Comparison of ENCODE assay signal across 20 mouse cellular contexts in genomic region chr9:62370186-62370585, GRCm38 (mm10). TPM values are rescaled to one million over a fixed set of nuclear protein-coding genes. Genes with fewer than 3 reads are reported as not detected.
A peak's percentile ranks its signal among the peaks of the same experiment; 100 is the strongest.
DNase-seq lines count a peak whose midpoint lies in the region; ATAC-seq and TF ChIP-seq lines count a peak whose summit lies in the region.
"Had no signal": no experiment of that assay in that cellular context is flagged by ENCODE, and none has a peak within 500 bp of the region (broad histone marks: within the 10 kb centered on the region; RNA-seq: fewer than 3 reads in every experiment).

No protein-coding gene starts in this region.

- no peaks in the 10 kb centered on the region for H3K9me3 ChIP-seq in heart, embryonic 16.5 days (replicated peaks; ENCODE audit: control insufficient read depth, low read length)
- H3K9me3 ChIP-seq in heart, embryonic 12.5 days (replicated peaks) = no peaks in the 10 kb centered on the region
- no peaks in the 10 kb centered on the region for H3K9me3 ChIP-seq in E14TG2a.4 (ENCODE audit: low read length)
- H3K9me3 ChIP-seq: embryonic facial prominence, embryonic 10.5 days; G1E; hindbrain, embryonic 12.5 days; liver, embryonic 13.5 days had no signal

- ATAC-seq in heart, embryonic 16.5 days (replicated peaks; ENCODE audit: extremely low read depth, insufficient read depth, low FRiP score) = no peak
- no peak for ATAC-seq in heart, embryonic 12.5 days (ENCODE audit: insufficient number of reproducible peaks, low FRiP score)
- ATAC-seq: CD4-positive, CD25-positive, alpha-beta regulatory T cell, adult 4 months; intestine, postnatal 0 days; Patski had no signal

- no peaks in the 10 kb centered on the region for H3K27me3 ChIP-seq in heart, embryonic 16.5 days (ENCODE audit: control insufficient read depth, insufficient read depth, low read length)
- H3K27me3 ChIP-seq in heart, embryonic 12.5 days (replicated peaks) = no peaks in the 10 kb centered on the region
- no peaks in the 10 kb centered on the region for H3K27me3 ChIP-seq in E14TG2a.4 (ENCODE audit: insufficient read depth, low read length)
- H3K27me3 ChIP-seq: hindbrain, embryonic 12.5 days; liver, embryonic 13.5 days; Patski had no signal

- H3K4me3 ChIP-seq in heart, embryonic 16.5 days (ENCODE audit: low read length) = no peak overlapping the region
- no peak overlapping the region for H3K4me3 ChIP-seq in heart, embryonic 12.5 days
- H3K4me3 ChIP-seq in lung, adult 2 months (replicated peaks; ENCODE audit: extremely low read depth, low read depth, low read length) = no peak overlapping the region
- peak overlapping the region; percentile 13; the same call in 1 of the 2 replicates for H3K4me3 ChIP-seq in E14TG2a.4 (replicated peaks; ENCODE audit: low read length)
- H3K4me3 ChIP-seq: embryonic facial prominence, embryonic 10.5 days; gastrocnemius, adult 2 months; hindbrain, embryonic 12.5 days; liver, embryonic 13.5 days had no signal

- peak overlapping the region; percentile 23; the same call in 1 of the 2 replicates for H3K27ac ChIP-seq in heart, embryonic 16.5 days (ENCODE audit: low read length)
- no peak overlapping the region for H3K27ac ChIP-seq in heart, embryonic 12.5 days (ENCODE audit: poor library complexity, severe bottlenecking)
- H3K27ac ChIP-seq: embryonic facial prominence, embryonic 10.5 days; gastrocnemius, adult 2 months; hindbrain, embryonic 12.5 days; liver, embryonic 13.5 days; macrophage had no signal

- peaks cover 88% of the 10 kb centered on the region for H3K4me1 ChIP-seq in heart, embryonic 16.5 days (ENCODE audit: control insufficient read depth, insufficient read depth, low read length)
- peaks cover 85% of the 10 kb centered on the region for H3K4me1 ChIP-seq in heart, embryonic 12.5 days (replicated peaks)
- peaks cover 65% of the 10 kb centered on the region for H3K4me1 ChIP-seq in lung, adult 2 months (ENCODE audit: control insufficient read depth, insufficient read depth, low read length)
- H3K4me1 ChIP-seq in E14TG2a.4 (replicated peaks; ENCODE audit: low read depth, low read length) = peaks cover 99% of the 10 kb centered on the region

- peaks cover 23% of the 10 kb centered on the region for H3K36me3 ChIP-seq in heart, embryonic 16.5 days (ENCODE audit: control insufficient read depth, insufficient read depth)
- peaks cover 38% of the 10 kb centered on the region for H3K36me3 ChIP-seq in heart, embryonic 12.5 days
- peaks cover 75% of the 10 kb centered on the region for H3K36me3 ChIP-seq in E14TG2a.4 (ENCODE audit: insufficient read depth, low read length)

- H3K9ac ChIP-seq in heart, embryonic 16.5 days (ENCODE audit: low read length) = no peak overlapping the region
- H3K9ac ChIP-seq in heart, embryonic 12.5 days = no peak overlapping the region
- H3K9ac ChIP-seq: hindbrain, embryonic 12.5 days; liver, embryonic 13.5 days; lung, embryonic 14.5 days had no signal

- DNase-seq in cerebellum, adult 8-10 months = peak; percentile 16
- no peak for DNase-seq in cerebellum, postnatal 36 days
- peak; percentile 8 for DNase-seq in lung, adult 2 months
- no peak for DNase-seq in lung, postnatal 14 days
- DNase-seq: gastrocnemius, adult 2 months; heart, postnatal 14 days; liver, embryonic 13.5 days; lung, embryonic 14.5 days; right cerebral cortex, adult 18-20 months; right cerebral cortex, postnatal 4 days had no signal

- no peak for TF ChIP-seq POLR2A in lung, adult 2 months (IDR thresholded peaks at IDR 0.05; ENCODE audit: borderline replicate concordance, extremely low read depth, low read depth, low read length)

- no peak overlapping the region for H3K4me2 ChIP-seq in heart, embryonic 16.5 days (ENCODE audit: low read depth, low read length)
- H3K4me2 ChIP-seq in heart, embryonic 12.5 days = no peak overlapping the region
- H3K4me2 ChIP-seq: hindbrain, embryonic 12.5 days; liver, embryonic 13.5 days; lung, embryonic 14.5 days had no signal

- 65% methylated on average over 9 of the region's 9 CpGs for WGBS in heart, embryonic 16.5 days
- 64% methylated on average over 9 of the region's 9 CpGs for WGBS in heart, embryonic 12.5 days
- WGBS in lung, adult 2 months = 47% methylated on average over 9 of the region's 9 CpGs

- no peak for TF ChIP-seq CTCF in lung, adult 2 months (IDR thresholded peaks at IDR 0.05; ENCODE audit: insufficient read depth, low read length)
- TF ChIP-seq CTCF in E14TG2a.4 (conservative IDR thresholded peaks at IDR 0.05; ENCODE audit: low read length) = no peak

RNA-seq across cellular contexts. Expression of gene Anp32a, which starts 29.1 kb away (rescaled TPM):
- 141 and 176 TPM in 2 replicates for polyA plus RNA-seq in heart, embryonic 16.5 days (2015; fragmentation: Nextera tagmentation; extraction: Ambion mirVana)
- polyA plus RNA-seq in heart, embryonic 12.5 days (2016; fragmentation: Nextera tagmentation; extraction: Ambion mirVana) = 156 and 158 TPM in 2 replicates
- polyA plus RNA-seq in lung, adult 2 months (2012; rRNA removed) = 28.9 and 58.2 TPM in 2 replicates

Comparison
In these comparisons a context has a peak if more than half of its experiments do, and no peak if none do; other contexts are left out.
1. DNase-seq: peak in cerebellum, adult 8-10 months (single experiment) and lung, adult 2 months (single experiment); none in cerebellum, postnatal 36 days (0 of 2) and lung, postnatal 14 days (single experiment).